Mouse (Mus musculus) thymus, adult 2 months (tissue): ENCODE results near the gene Ttc39b.

Source experiments
- CTCF ChIP-seq: fragments of 200-500 bp; IDR thresholded peaks from 2 replicates; pipeline ENCODE4 v1.5.1; 2012; ENCODE audit warnings: mild to moderate bottlenecking, control low read depth, low read length, moderate library complexity, borderline replicate concordance; ENCODE audit not compliant: control insufficient read depth, poor library complexity, insufficient read depth; ENCODE audit errors: extremely low read depth
- POLR2A ChIP-seq: fragments of 200-500 bp; IDR thresholded peaks from 2 replicates; pipeline ENCODE4 v1.6.1; 2012; ENCODE audit warnings: mild to moderate bottlenecking, low read length, control low read depth, moderate library complexity; ENCODE audit not compliant: control insufficient read depth, poor library complexity, insufficient read depth; ENCODE audit errors: extremely low read depth

DNA sequence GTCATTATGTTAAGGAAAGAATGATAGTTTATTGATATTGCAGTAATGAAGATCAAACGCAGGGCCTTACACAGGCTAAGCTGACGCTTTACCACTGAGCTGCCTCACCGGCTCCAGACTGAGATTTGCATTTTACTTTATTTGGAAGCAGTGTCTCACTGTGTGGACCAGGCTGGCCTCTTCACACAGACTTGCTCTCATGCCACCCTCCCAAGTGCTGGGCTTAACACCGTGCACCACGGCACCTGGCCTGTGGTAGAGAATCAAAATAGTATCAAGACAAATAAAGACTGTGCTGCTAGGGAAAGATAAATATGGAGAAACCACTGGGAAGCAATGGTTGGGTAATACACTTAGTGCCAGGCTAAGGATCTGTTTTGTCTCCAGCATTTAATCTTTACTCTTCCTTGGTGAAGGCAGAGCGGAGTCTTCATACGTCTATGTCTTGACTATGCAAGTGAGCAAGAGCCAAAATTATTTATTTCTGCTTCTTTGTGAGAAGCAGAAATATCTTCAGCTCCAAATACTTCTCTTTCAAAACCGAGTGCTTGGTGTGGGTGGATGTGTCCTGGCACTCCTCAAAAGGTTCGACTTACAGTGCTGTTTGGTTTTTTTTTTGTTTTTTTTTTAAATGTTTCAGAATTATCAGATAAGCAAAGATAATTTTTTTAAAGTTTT, 19.2 kb upstream of the Ttc39b start:
- TF ChIP-seq CTCF (no peak), POLR2A (no peak)
